Mouse (Mus musculus): ENCODE measurements at regions not wholly inside any gene's neighbourhood (a gene's known extent, or its start where the extent isn't known, plus 50 kb on each side); places are given as distances from the start of the nearest gene placed in this dataset.

GRCm38 (mm10) chr9:105582944-105583343, 55.8 kb upstream of the Atp2c1 start:
- DNase-seq (ENCODE audit: low spot score in 2 of 2) = peak in 1 of 2 experiments; percentile 16

DNA sequence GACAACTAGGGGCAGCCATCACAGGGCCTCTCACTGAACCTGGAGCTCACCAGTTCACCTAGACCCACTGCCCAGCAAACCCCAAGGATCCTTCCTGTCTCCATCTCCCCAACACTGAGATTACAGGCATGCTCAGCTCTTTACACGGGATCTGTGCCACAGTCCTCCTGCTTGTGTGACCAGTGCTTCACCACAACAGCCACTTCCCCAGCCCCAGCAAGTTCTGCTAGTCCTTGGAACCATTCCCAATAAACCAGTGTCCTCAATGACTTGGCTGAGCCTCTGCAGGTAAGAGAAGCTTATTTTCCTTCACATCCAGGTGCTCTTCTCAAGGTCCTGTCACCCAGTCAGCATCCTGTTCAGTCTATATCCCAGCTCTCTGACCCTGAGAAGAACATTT, 52.5 kb upstream of the Atp2c1 start:
- DNase-seq (ENCODE audit: low spot score in 2 of 2) = no peak
